Mouse (Mus musculus): Measurements from ENCODE around the gene Rgs7. TPM values are rescaled to one million over a fixed set of nuclear protein-coding genes. Genes with fewer than 3 reads are reported as not detected.

Gene Rgs7
- polyA plus RNA-seq, 1 experiment: 0.04 TPM

GRCm38 (mm10) chr1:175433622-175434204 lies 58.6 kb downstream of the Rgs7 start:
- no peak for TF ChIP-seq CTCF (IDR thresholded peaks at IDR 0.05; ENCODE audit: extremely low read depth, insufficient read depth, insufficient read length, insufficient replicate concordance)
- no peak for TF ChIP-seq POLR2A (IDR thresholded peaks at IDR 0.05; ENCODE audit: low read depth, low read length)
- no peak for DNase-seq (ENCODE audit: low read depth in 1 of 2, low spot score in 2 of 2)
- no peaks in the 10 kb centered on the region for H3K4me1 ChIP-seq (ENCODE audit: control insufficient read depth, insufficient read depth, insufficient read length)
- H3K36me3 ChIP-seq (ENCODE audit: control insufficient read depth, insufficient read depth, low read length): no peaks in the 10 kb centered on the region
- H3K4me3 ChIP-seq (ENCODE audit: extremely low read depth, insufficient read depth, insufficient read length): no peak overlapping the region
- WGBS: 89% methylated on average over 14 of the region's 14 CpGs
- no peak overlapping the region for H3K27ac ChIP-seq (ENCODE audit: insufficient read depth, low read length)
- no peaks in the 10 kb centered on the region for H3K27me3 ChIP-seq (ENCODE audit: control insufficient read depth, insufficient read depth, low read length)

DNA sequence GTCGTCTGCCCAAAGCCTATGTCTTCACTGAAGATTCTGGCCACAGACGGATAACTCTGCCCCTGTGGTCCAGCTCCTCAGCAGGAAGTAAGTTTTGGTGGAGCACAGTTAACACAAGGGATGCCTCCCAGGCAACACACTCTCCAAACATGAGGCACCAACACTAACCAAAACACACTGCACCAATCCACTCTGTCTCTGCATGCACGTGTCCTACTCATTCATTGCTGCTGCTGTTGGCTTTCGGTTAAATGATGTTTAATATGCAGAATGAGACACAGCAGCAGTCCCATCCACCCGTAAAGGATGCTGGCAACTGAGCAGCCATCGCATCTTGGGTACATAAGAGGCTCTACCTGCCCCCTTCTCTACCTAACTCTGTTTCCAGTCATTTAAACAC lies 59.2 kb downstream of the Rgs7 start:
- Histone ChIP-seq H3K27ac (ENCODE audit: insufficient read depth, low read length) (no peak overlapping the region), H3K4me1 (ENCODE audit: control insufficient read depth, insufficient read depth, insufficient read length) (no peaks in the 10 kb centered on the region), H3K27me3 (ENCODE audit: control insufficient read depth, insufficient read depth, low read length) (no peaks in the 10 kb centered on the region), H3K4me3 (ENCODE audit: extremely low read depth, insufficient read depth, insufficient read length) (no peak overlapping the region), H3K36me3 (ENCODE audit: control insufficient read depth, insufficient read depth, low read length) (no peaks in the 10 kb centered on the region)
- no peak for TF ChIP-seq CTCF (IDR thresholded peaks at IDR 0.05; ENCODE audit: extremely low read depth, insufficient read depth, insufficient read length, insufficient replicate concordance)
- TF ChIP-seq POLR2A (IDR thresholded peaks at IDR 0.05; ENCODE audit: low read depth, low read length): no peak
- WGBS: 81% methylated on average over 6 of the region's 6 CpGs
- DNase-seq (ENCODE audit: low read depth in 1 of 2, low spot score in 2 of 2): no peak

GRCm38 (mm10) chr1:175431356-175432053 lies 60.8 kb downstream of the Rgs7 start:
- 61% methylated on average over 4 of the region's 4 CpGs for WGBS
- Histone ChIP-seq H3K4me3 (ENCODE audit: extremely low read depth, insufficient read depth, insufficient read length) (no peak overlapping the region), H3K27me3 (ENCODE audit: control insufficient read depth, insufficient read depth, low read length) (no peaks in the 10 kb centered on the region), H3K4me1 (ENCODE audit: control insufficient read depth, insufficient read depth, insufficient read length) (no peaks in the 10 kb centered on the region), H3K36me3 (ENCODE audit: control insufficient read depth, insufficient read depth, low read length) (no peaks in the 10 kb centered on the region), H3K27ac (ENCODE audit: insufficient read depth, low read length) (no peak overlapping the region)
- TF ChIP-seq CTCF (IDR thresholded peaks at IDR 0.05; ENCODE audit: extremely low read depth, insufficient read depth, insufficient read length, insufficient replicate concordance) (no peak), POLR2A (IDR thresholded peaks at IDR 0.05; ENCODE audit: low read depth, low read length) (no peak)
- DNase-seq (ENCODE audit: low read depth in 1 of 2, low spot score in 2 of 2): no peak

- WGBS: 85% methylated on average over 2 of the region's 2 CpGs
- TF ChIP-seq CTCF (IDR thresholded peaks at IDR 0.05; ENCODE audit: extremely low read depth, insufficient read depth, insufficient read length, insufficient replicate concordance) (no peak), POLR2A (IDR thresholded peaks at IDR 0.05; ENCODE audit: low read depth, low read length) (no peak)
- no peaks in the 10 kb centered on the region for H3K36me3 ChIP-seq (ENCODE audit: control insufficient read depth, insufficient read depth, low read length)
- no peak overlapping the region for H3K27ac ChIP-seq (ENCODE audit: insufficient read depth, low read length)
- no peak overlapping the region for H3K4me3 ChIP-seq (ENCODE audit: extremely low read depth, insufficient read depth, insufficient read length)
- DNase-seq (ENCODE audit: low read depth in 1 of 2, low spot score in 2 of 2): no peak
- H3K4me1 ChIP-seq (ENCODE audit: control insufficient read depth, insufficient read depth, insufficient read length): no peaks in the 10 kb centered on the region
- no peaks in the 10 kb centered on the region for H3K27me3 ChIP-seq (ENCODE audit: control insufficient read depth, insufficient read depth, low read length)
Observed at GRCm38 (mm10) chr1:175427112-175427511, 65.2 kb downstream of the Rgs7 start.

GRCm38 (mm10) chr1:175426393-175426792 lies 65.9 kb downstream of the Rgs7 start:
- DNase-seq (ENCODE audit: low read depth in 1 of 2, low spot score in 2 of 2): no peak
- WGBS: 90% methylated on average over 4 of the region's 4 CpGs
- H3K27ac ChIP-seq (ENCODE audit: insufficient read depth, low read length): no peak overlapping the region
- no peaks in the 10 kb centered on the region for H3K27me3 ChIP-seq (ENCODE audit: control insufficient read depth, insufficient read depth, low read length)
- H3K4me1 ChIP-seq (ENCODE audit: control insufficient read depth, insufficient read depth, insufficient read length): no peaks in the 10 kb centered on the region
- no peak for TF ChIP-seq POLR2A (IDR thresholded peaks at IDR 0.05; ENCODE audit: low read depth, low read length)
- TF ChIP-seq CTCF (IDR thresholded peaks at IDR 0.05; ENCODE audit: extremely low read depth, insufficient read depth, insufficient read length, insufficient replicate concordance): no peak
- no peak overlapping the region for H3K4me3 ChIP-seq (ENCODE audit: extremely low read depth, insufficient read depth, insufficient read length)
- no peaks in the 10 kb centered on the region for H3K36me3 ChIP-seq (ENCODE audit: control insufficient read depth, insufficient read depth, low read length)

GRCm38 (mm10) chr1:175420883-175421282 lies 71.4 kb downstream of the Rgs7 start:
- no peak for DNase-seq (ENCODE audit: low read depth in 1 of 2, low spot score in 2 of 2)
- 92% methylated on average over 4 of the region's 4 CpGs for WGBS
- H3K27me3 ChIP-seq (ENCODE audit: control insufficient read depth, insufficient read depth, low read length): no peaks in the 10 kb centered on the region
- H3K36me3 ChIP-seq (ENCODE audit: control insufficient read depth, insufficient read depth, low read length): no peaks in the 10 kb centered on the region
- H3K27ac ChIP-seq (ENCODE audit: insufficient read depth, low read length): no peak overlapping the region
- no peaks in the 10 kb centered on the region for H3K4me1 ChIP-seq (ENCODE audit: control insufficient read depth, insufficient read depth, insufficient read length)
- TF ChIP-seq CTCF (IDR thresholded peaks at IDR 0.05; ENCODE audit: extremely low read depth, insufficient read depth, insufficient read length, insufficient replicate concordance) (no peak), POLR2A (IDR thresholded peaks at IDR 0.05; ENCODE audit: low read depth, low read length) (no peak)
- no peak overlapping the region for H3K4me3 ChIP-seq (ENCODE audit: extremely low read depth, insufficient read depth, insufficient read length)

DNA sequence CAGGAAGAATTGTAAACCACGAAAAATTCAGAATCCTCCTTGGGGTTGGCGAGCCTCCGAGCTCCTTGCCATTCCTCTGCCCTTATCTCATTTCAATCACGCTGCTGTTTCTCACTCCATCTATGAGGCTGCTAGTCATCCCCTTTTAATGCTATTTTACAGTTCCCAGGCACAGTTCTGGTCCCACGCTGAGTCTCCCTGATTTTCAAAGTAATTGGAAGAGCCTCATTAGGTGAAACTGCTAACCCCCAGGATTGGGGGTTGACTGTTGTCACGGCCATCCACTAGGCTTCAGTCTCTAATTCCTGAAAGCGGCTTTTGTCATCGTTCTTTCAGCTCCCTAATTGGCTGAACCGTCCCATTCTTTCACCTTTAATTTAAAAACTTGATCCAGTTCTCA lies 76.6 kb downstream of the Rgs7 start:
- Histone ChIP-seq H3K27ac (ENCODE audit: insufficient read depth, low read length) (no peak overlapping the region), H3K4me1 (ENCODE audit: control insufficient read depth, insufficient read depth, insufficient read length) (no peaks in the 10 kb centered on the region), H3K4me3 (ENCODE audit: extremely low read depth, insufficient read depth, insufficient read length) (no peak overlapping the region), H3K27me3 (ENCODE audit: control insufficient read depth, insufficient read depth, low read length) (no peaks in the 10 kb centered on the region), H3K36me3 (ENCODE audit: control insufficient read depth, insufficient read depth, low read length) (no peaks in the 10 kb centered on the region)
- TF ChIP-seq CTCF (IDR thresholded peaks at IDR 0.05; ENCODE audit: extremely low read depth, insufficient read depth, insufficient read length, insufficient replicate concordance) (no peak), POLR2A (IDR thresholded peaks at IDR 0.05; ENCODE audit: low read depth, low read length) (no peak)
- DNase-seq (ENCODE audit: low read depth in 1 of 2, low spot score in 2 of 2): no peak
- 69% methylated on average over 9 of the region's 9 CpGs for WGBS

Measured in spleen, adult 2 months (tissue).